Mouse (Mus musculus) lung, embryonic 15.5 days (tissue): Measurements from ENCODE around the gene Aprt. TPM values are rescaled to one million over a fixed set of nuclear protein-coding genes. Genes with fewer than 3 reads are reported as not detected.
"Not testable (repeated sequence)": the region's sequence is repeated elsewhere in the genome, so short reads cannot be mapped to it uniquely, and the experiment has no call there.

ENCODE experiments used
- ATAC-seq: fragments of 200-750 bp; cut with Nextera tagmentation; 2 replicates; pipeline ENCODE4 v1.8.0; 2017; ENCODE audit warnings: moderate number of reproducible peaks, borderline replicate concordance; ENCODE audit not compliant: low FRiP score, low TSS enrichment; ENCODE audit errors: extremely low read depth
- H3K27ac ChIP-seq: fragments of 300-500 bp; sonication (generic); 2 replicates; pipeline ENCODE4 v1.5.1; 2015; ENCODE audit warnings: moderate library complexity, mild to moderate bottlenecking, inconsistent platforms
- H3K27me3 ChIP-seq: fragments of 300-500 bp; sonication (generic); 2 replicates; pipeline ENCODE4 v1.6.1; 2015; ENCODE audit warnings: inconsistent platforms
- H3K36me3 ChIP-seq: fragments of 300-500 bp; sonication (generic); 2 replicates; pipeline ENCODE4 v1.6.1; 2015; ENCODE audit warnings: inconsistent platforms
- H3K4me1 ChIP-seq: fragments of 300-500 bp; sonication (generic); 2 replicates; pipeline ENCODE4 v1.6.1; 2015; ENCODE audit warnings: inconsistent platforms
- H3K4me2 ChIP-seq: fragments of 300-500 bp; sonication (generic); 2 replicates; pipeline ENCODE4 v1.6.1; 2015; ENCODE audit warnings: inconsistent platforms, mild to moderate bottlenecking, moderate library complexity
- H3K4me3 ChIP-seq: fragments of 300-500 bp; sonication (generic); 2 replicates; pipeline ENCODE4 v1.5.1; 2015; ENCODE audit warnings: mild to moderate bottlenecking, inconsistent platforms
- H3K9ac ChIP-seq: fragments of 300-500 bp; sonication (generic); 2 replicates; pipeline ENCODE4 v1.6.1; 2015; ENCODE audit warnings: inconsistent platforms
- H3K9me3 ChIP-seq: fragments of 300-500 bp; sonication (generic); 2 replicates; pipeline ENCODE4 v1.6.1; 2016; ENCODE audit warnings: inconsistent platforms
- WGBS: fragments of 180-500 bp; shearing (Covaris S2); methylation state at CpG from one replicate; pipeline ENCODE4 v1.1.7; 2015; 5-methylcytosine and 5-hydroxymethylcytosine counted together
- polyA plus RNA-seq: library from polyadenylated mRNA; unstranded; fragments of >200 nt; fragmentation: Nextera tagmentation; extraction: Ambion mirVana; gene quantifications from 2 replicates; pipeline ENCODE4 v1.2.1, GENCODE M21; 2015

Gene Aprt
- polyA plus RNA-seq, 1 experiment from 2014 or later, result 314 TPM

- no peaks in the 10 kb centered on the region for H3K9me3 ChIP-seq
- H3K4me3 ChIP-seq, result no peak overlapping the region
- no peaks in the 10 kb centered on the region for H3K36me3 ChIP-seq
- H3K27me3 ChIP-seq, result no peaks in the 10 kb centered on the region
- no peak overlapping the region for H3K9ac ChIP-seq
- H3K4me1 ChIP-seq, result peaks cover 5% of the 10 kb centered on the region; the same call in 1 of the 2 replicates
- no peak overlapping the region for H3K4me2 ChIP-seq
- 84% methylated on average over 9 of the region's 9 CpGs for WGBS
- no peak overlapping the region for H3K27ac ChIP-seq
- ATAC-seq, result no peak
Observed at GRCm38 (mm10) chr8:122584981-122585380, 8.3 kb upstream of the Aprt start.

DNA sequence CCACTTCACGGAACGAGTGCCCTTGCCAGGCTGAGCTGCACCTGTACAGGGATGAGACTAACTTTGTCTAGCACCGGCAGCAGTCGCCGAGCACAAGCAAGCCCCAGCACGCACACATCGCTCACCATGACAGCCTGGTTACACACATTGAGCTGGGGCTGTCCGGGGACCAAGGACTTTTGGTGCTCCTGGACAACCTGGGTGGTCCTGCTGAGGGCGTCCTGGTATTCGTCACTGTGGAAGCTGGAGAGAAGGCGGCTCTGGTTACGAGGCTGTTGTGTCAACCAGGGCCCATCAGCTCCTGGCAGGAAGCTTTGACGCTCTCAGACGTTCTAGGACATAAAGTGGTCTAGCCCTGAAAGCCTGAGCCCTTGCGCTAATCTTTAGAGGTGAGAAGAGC lies 4.2 kb upstream of the Aprt start:
- Histone ChIP-seq H3K4me2 (no peak overlapping the region), H3K36me3 (no peaks in the 10 kb centered on the region), H3K9me3 (no peaks in the 10 kb centered on the region), H3K4me1 (peaks cover 21% of the 10 kb centered on the region), H3K9ac (no peak overlapping the region), H3K4me3 (no peak overlapping the region), H3K27ac (no peak overlapping the region), H3K27me3 (no peaks in the 10 kb centered on the region)
- ATAC-seq, result no peak
- 18% methylated on average over 13 of the region's 15 CpGs for WGBS

- H3K4me2 ChIP-seq, result no peak overlapping the region
- peaks cover 37% of the 10 kb centered on the region for H3K4me1 ChIP-seq
- ATAC-seq, result no peak
- 35% methylated on average over 7 of the region's 7 CpGs for WGBS
- peak overlapping the region; percentile 51; the same call in 1 of the 2 replicates for H3K27ac ChIP-seq
- no peaks in the 10 kb centered on the region for H3K9me3 ChIP-seq
- no peak overlapping the region for H3K4me3 ChIP-seq
- no peaks in the 10 kb centered on the region for H3K27me3 ChIP-seq
- no peak overlapping the region for H3K9ac ChIP-seq
- no peaks in the 10 kb centered on the region for H3K36me3 ChIP-seq
Observed at GRCm38 (mm10) chr8:122579196-122579595, 2.5 kb upstream of the Aprt start.

GRCm38 (mm10) chr8:122577116-122577515 lies 407 bp upstream of the Aprt start:
- Histone ChIP-seq H3K27ac (peak overlapping the region; percentile 32; the same call in 1 of the 2 replicates), H3K9ac (0 out of 2 replicates have a peak overlapping the region, but pooled peaks have one; percentile 65), H3K27me3 (no peaks in the 10 kb centered on the region), H3K9me3 (no peaks in the 10 kb centered on the region), H3K4me2 (peak overlapping the region; percentile 90), H3K4me1 (peaks cover 37% of the 10 kb centered on the region), H3K36me3 (peaks cover 16% of the 10 kb centered on the region), H3K4me3 (peak overlapping the region; percentile 70)
- 20% methylated on average over 10 of the region's 10 CpGs for WGBS
- ATAC-seq, result peak; percentile 3; the same call in 1 of the 2 replicates

DNA sequence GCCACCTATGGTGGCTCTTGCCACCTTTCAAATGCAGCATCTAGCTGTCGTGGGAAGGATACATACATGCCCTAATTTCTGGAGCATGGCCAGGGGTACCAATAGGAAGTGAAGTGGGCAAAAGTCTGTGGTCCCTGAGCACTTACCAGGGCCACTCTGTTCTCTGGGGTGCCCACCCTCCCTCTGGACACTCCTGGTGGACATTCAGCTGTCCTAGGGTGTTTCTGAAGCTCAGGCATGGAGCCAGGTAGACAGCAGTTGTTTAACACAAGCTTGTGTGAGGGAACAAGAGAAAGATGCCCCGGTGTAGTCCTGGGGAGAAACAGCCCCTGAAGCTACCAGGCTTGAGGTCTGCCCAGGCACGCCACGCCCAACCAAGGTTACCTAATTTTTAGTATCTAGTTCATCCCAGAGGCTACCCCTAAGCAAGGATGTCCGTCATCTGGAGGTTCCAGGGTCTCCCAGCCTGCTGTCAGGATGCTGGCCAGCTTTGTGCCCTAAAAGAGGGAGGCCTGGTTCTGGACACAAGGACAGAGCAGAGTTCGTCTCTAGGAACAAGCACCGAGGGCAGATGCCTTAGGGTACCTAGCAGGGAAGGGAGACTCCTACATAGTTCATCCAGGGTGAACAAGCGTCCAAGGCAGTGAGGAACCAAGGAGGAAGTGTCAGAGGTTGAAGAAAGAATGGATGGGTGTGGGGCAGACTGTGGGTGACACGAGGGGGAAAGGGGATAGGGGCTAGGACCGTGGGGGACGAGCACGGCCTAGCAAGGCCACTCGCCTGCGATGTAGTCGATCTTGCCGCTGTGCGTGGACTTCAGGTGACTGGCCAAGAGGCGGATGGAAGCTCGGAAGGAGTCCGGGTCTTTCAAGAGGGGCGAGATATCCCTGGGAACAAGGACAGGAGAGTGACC lies 718 bp downstream of the Aprt start:
- Histone ChIP-seq H3K4me3 (peak overlapping the region; percentile 70), H3K4me2 (peak overlapping the region; percentile 90), H3K36me3 (peaks cover 27% of the 10 kb centered on the region), H3K27ac (peak overlapping the region; percentile 58), H3K9ac (peak overlapping the region; percentile 65), H3K27me3 (no peaks in the 10 kb centered on the region), H3K4me1 (peaks cover 37% of the 10 kb centered on the region), H3K9me3 (no peaks in the 10 kb centered on the region)
- peak; percentile 1; the same call in 1 of the 2 replicates for ATAC-seq
- WGBS, result 12% methylated on average over 21 of the region's 21 CpGs

DNA sequence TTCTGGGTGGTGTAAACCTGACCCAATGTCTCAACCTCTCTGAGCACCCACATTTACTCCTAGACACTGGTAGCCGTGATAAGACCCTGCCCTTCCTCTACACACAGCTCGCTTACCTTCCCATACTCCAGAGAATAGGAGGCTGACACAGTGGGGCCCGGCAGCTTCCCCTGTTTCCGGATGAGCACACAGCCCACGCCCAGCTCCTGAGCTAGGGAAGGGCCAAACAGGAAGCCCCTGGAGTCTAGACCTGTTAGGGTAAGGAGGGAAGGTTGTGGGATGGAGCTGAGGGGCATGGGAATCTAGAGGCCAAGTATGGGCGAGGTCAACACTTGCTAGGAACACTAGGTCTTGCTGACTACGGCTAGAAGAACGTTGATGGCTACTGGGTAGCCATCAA lies 1.4 kb downstream of the Aprt start:
- no peak for ATAC-seq
- WGBS, result 49% methylated on average over 8 of the region's 8 CpGs
- H3K27ac ChIP-seq, result peak overlapping the region; percentile 29; the same call in 1 of the 2 replicates

GRCm38 (mm10) chr8:122574667-122575251 lies 1.9 kb downstream of the Aprt start:
- no peak for ATAC-seq
- WGBS, result 25% methylated on average over 10 of the region's 10 CpGs
- H3K27me3 ChIP-seq, result no peaks in the 10 kb centered on the region
- H3K36me3 ChIP-seq, result peaks cover 39% of the 10 kb centered on the region
- peak overlapping the region; percentile 70; the same call in 1 of the 2 replicates for H3K4me3 ChIP-seq
- H3K9me3 ChIP-seq, result no peaks in the 10 kb centered on the region
- peak overlapping the region; percentile 27 for H3K27ac ChIP-seq
- peak overlapping the region; percentile 90 for H3K4me2 ChIP-seq
- no peak overlapping the region for H3K9ac ChIP-seq
- peaks cover 33% of the 10 kb centered on the region for H3K4me1 ChIP-seq

More for the DNA sequence above, 1.4 kb downstream of the Aprt start:
- Histone ChIP-seq H3K36me3 (peaks cover 34% of the 10 kb centered on the region), H3K4me1 (peaks cover 33% of the 10 kb centered on the region), H3K27me3 (no peaks in the 10 kb centered on the region), H3K4me2 (peak overlapping the region; percentile 90), H3K4me3 (peak overlapping the region; percentile 70; the same call in 1 of the 2 replicates), H3K9me3 (no peaks in the 10 kb centered on the region), H3K9ac (no peak overlapping the region)

GRCm38 (mm10) chr8:122574264-122574663 lies 2.4 kb downstream of the Aprt start:
- peak overlapping the region; percentile 27; the same call in 1 of the 2 replicates for H3K27ac ChIP-seq
- H3K9ac ChIP-seq, result no peak overlapping the region
- H3K4me3 ChIP-seq, result no peak overlapping the region
- ATAC-seq, result no peak
- WGBS, result 28% methylated on average over 3 of the region's 3 CpGs
- no peak overlapping the region for H3K4me2 ChIP-seq
- no peaks in the 10 kb centered on the region for H3K27me3 ChIP-seq
- no peaks in the 10 kb centered on the region for H3K9me3 ChIP-seq
- peaks cover 36% of the 10 kb centered on the region for H3K4me1 ChIP-seq
- H3K36me3 ChIP-seq, result peaks cover 41% of the 10 kb centered on the region

GRCm38 (mm10) chr8:122573577-122573976 lies 3.1 kb downstream of the Aprt start:
- no peak overlapping the region for H3K4me2 ChIP-seq
- no peaks in the 10 kb centered on the region for H3K27me3 ChIP-seq
- no peak for ATAC-seq
- H3K36me3 ChIP-seq, result peaks cover 41% of the 10 kb centered on the region
- WGBS, result 65% methylated on average over 9 of the region's 9 CpGs
- H3K4me3 ChIP-seq, result no peak overlapping the region
- no peaks in the 10 kb centered on the region for H3K9me3 ChIP-seq
- H3K27ac ChIP-seq, result no peak overlapping the region
- no peak overlapping the region for H3K9ac ChIP-seq
- H3K4me1 ChIP-seq, result peaks cover 42% of the 10 kb centered on the region

DNA sequence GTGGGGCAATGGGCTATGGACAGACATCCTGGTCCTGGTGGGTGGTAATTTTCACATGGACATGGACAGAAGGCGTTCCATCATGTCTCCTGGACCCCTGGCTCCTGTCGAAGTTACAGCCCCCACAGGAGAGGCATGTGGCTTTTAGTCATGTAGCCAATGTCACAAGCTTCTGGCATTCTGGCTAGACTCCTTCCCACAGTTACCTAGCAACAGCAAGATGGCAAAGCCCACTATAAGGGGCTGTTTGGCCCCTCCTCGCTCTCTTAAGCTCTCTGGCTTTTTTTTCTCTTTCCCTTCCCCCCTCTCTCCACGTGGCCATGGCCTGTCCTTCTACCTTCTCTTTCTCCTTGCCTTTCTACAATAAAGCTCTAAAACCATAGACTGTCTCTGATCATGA lies 3.5 kb downstream of the Aprt start:
- WGBS, result 45% methylated on average over 4 of the region's 4 CpGs
- Histone ChIP-seq H3K36me3 (peaks cover 41% of the 10 kb centered on the region), H3K4me1 (peaks cover 42% of the 10 kb centered on the region)
- not testable (repeated sequence) for H3K4me3 ChIP-seq, H3K4me2 ChIP-seq, H3K9me3 ChIP-seq, H3K27ac ChIP-seq, H3K9ac ChIP-seq, ATAC-seq, H3K27me3 ChIP-seq

GRCm38 (mm10) chr8:122572751-122573150 lies 4.0 kb downstream of the Aprt start:
- 84% methylated on average over 3 of the region's 3 CpGs for WGBS
- H3K36me3 ChIP-seq, result peaks cover 41% of the 10 kb centered on the region

More at GRCm38 (mm10) chr8:122572751-122573150, 4.0 kb downstream of the Aprt start:
- Histone ChIP-seq H3K9ac (no peak overlapping the region), H3K4me1 (peaks cover 42% of the 10 kb centered on the region), H3K27me3 (no peaks in the 10 kb centered on the region), H3K4me2 (no peak overlapping the region), H3K27ac (no peak overlapping the region), H3K4me3 (no peak overlapping the region), H3K9me3 (no peaks in the 10 kb centered on the region)
- no peak for ATAC-seq
